Mouse (Mus musculus) inflammation-experienced regulatory T-cells, adult 6 months (primary cell): Measurements from ENCODE around the gene Sipa1l3. TPM values are rescaled to one million over a fixed set of nuclear protein-coding genes. Genes with fewer than 3 reads are reported as not detected.
A peak's percentile ranks its signal among the peaks of the same experiment; 100 is the strongest.

Experiments used
- ATAC-seq: one replicate; pipeline ENCODE4 v1.8.0; 2017
- polyA plus RNA-seq, 3 experiments: library from polyadenylated mRNA; unstranded; fragments of 100-300 nt; shearing (Covaris generic); gene quantifications; one replicate each; pipeline ENCODE4 v1.2.1; 2017

The Sipa1l3 gene
- polyA plus RNA-seq, 3 experiments from 2014 or later: 2.5 to 4.9 (median 4.1) TPM

GRCm38 (mm10) chr7:29301127-29301566 lies 217.3 kb downstream of the Sipa1l3 start:
- no peak for ATAC-seq

- peak; percentile 78 for ATAC-seq
Observed at GRCm38 (mm10) chr7:29296998-29297397, 221.4 kb downstream of the Sipa1l3 start.

GRCm38 (mm10) chr7:29295861-29296647 lies 222.4 kb downstream of the Sipa1l3 start:
- no peak for ATAC-seq

GRCm38 (mm10) chr7:29294111-29294761 lies 224.2 kb downstream of the Sipa1l3 start:
- ATAC-seq: no peak

DNA sequence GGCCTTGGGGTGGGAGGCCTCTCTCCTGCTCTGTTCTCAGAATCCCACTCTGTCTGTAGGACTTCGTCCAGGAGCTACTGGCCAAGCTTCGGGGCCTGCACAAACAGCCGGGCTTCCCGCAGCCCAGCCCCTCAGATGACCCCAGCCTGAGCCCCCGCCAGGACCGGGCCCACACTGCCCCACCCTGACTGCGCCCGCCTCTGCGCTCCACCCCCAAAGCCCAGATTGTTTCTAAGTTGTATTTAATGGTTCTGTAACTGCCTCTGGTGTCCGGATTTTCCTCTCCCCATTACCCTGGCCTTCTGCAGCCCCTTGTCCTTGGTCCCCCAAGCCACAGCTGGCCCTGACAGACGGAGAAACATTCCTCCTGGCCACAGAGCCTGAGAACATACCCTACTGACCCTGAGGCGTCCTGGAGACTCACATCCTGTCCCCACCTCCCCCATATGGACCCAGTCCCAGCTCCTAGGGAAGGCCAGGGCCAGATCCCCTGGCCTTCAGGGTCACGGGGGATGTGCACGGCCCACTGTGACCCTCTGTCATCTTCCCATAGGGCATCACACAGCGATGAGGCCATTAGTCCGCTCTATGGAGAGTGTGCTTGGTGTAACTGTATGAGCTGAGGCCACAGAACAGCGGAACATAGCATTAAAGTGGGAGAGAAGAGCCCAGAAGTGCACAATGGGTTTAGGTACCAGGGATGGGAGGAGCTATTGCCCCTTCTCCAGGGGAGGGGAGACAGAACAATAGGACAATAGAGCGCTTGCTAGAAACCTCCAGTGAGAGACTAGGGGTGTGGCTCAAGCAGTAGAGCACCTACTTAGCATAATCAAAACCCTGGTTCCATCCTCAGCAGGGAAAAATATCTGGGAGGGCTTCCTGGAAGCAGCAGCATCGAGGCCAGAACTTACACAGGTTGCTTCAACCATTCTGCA lies 225.0 kb downstream of the Sipa1l3 start:
- ATAC-seq: no peak

- ATAC-seq: no peak
Observed at GRCm38 (mm10) chr7:29292458-29293098, 225.9 kb downstream of the Sipa1l3 start.

DNA sequence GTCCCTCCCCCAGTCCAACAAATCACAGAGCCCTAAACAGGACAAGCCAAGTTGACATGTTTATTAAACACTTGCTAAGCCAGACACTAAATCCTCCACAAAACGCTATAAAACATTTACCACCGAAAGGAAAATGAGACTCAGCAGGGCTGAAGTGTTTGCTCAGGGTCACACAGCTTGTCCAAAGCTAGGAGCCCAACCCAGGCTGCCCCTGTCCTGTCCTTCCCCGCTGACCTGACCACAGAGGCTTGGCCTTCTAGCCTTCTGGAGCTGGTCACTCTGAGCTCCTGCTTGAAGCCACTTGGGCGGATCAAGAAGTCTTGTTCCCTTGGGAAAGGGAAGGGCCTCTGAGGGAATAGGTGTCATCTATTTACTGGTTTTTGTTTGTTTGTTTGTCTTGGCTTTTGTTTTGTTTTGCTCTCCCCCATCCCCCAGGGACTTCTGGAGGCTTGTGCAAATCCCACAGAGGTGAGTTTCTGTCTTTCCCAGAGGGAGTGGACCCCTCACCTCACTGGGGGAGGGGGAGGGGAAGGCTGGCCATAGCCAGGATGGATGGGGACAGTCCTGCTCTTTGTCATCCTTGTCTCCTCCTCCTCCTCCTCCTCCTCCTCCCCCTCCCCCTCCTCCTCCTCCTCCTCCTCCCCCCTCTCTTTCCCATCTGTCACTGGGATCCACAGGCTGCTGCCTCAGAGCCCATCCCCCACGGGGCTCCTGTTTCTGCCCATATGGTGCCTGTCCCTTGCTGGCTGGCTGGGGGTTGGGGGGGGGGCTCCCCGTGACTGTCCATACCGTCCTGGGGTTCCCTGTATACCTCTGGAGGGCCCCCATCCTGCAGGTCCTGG lies 226.6 kb downstream of the Sipa1l3 start:
- ATAC-seq: no peak

DNA sequence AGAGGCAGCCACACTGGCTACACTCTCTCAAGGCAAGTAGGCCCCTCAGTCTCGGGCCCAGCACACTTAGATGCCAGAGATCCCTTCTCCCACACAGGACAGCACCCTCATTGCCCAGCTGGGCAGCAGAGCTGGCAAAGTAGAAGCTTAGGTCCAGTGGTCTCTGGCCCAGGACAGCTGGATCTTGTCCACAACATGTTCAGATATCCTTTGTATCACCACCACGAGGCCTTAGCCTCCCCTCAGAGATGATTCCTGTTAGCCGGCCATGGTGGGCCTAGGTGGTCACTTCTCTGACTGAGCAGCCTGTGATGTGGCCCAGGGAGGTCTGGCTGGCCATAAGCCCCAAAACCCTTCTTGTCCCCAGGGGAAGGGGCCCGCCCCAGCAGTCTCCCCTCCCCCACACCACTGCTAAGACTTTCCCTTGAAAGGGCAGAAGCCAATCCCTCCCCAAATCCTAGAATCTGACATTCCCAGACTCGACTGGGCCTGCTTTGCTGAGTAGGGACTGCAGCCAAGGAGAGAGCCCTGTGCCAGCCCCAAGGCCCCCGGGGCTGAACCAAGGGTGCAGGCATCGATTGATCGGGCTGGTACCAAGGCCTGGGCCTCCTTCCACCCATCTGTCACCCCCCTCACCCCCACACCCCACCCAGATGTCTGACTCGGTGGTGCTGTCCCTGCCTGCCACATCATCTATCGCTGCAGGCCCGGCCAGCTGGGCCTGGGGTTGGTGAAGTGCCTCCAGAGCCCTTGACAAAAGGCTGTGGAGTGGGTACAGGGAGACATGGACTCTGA lies 227.6 kb downstream of the Sipa1l3 start:
- ATAC-seq: no peak

DNA sequence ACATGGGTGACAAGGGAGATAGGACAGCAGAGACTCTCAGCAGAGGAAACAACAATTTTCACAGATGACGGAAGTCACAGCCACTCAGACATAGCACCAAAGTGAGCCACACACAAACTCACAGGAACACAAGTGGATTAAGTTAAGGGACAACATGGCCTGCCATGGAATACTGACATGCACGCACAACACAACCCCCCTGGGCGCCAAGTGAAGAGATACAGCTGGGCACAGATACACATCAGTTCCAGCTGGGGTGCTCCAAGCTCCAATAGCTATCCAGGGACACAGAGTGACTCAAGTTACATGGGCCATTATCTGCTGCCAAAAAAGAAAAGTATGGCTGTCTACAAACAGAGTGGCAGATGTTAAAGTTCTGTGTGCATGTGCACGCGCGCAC lies 228.6 kb downstream of the Sipa1l3 start:
- ATAC-seq: no peak

GRCm38 (mm10) chr7:29288942-29289638 lies 229.4 kb downstream of the Sipa1l3 start, which contains the start of gene Ppp1r14a:
TSS of gene Ppp1r14a (plus strand) at chr7:29289308.
- ATAC-seq: no peak

- ATAC-seq: no peak
Observed at GRCm38 (mm10) chr7:29288079-29288478, 230.4 kb downstream of the Sipa1l3 start.

GRCm38 (mm10) chr7:29287481-29287880 lies 231.0 kb downstream of the Sipa1l3 start:
- ATAC-seq: no peak

DNA sequence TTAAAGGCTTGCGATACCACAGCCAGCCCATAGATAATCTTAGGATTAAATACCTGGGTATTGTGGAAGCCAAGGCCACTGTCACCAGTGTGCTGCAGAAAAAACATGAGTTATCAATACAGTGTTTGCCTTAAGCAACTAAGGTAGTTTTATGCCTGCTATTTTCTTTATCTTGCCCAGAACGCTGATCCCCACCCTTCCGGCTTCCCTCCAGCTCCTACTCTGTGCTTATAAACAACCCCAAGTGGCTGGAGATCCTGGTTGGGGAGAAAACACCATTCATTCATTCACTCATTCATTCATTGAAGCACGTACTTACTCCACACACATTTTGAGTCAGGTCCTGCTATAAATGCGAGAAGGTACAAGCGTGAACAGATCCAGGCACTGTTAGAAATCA lies 233.9 kb downstream of the Sipa1l3 start:
- no peak for ATAC-seq

DNA sequence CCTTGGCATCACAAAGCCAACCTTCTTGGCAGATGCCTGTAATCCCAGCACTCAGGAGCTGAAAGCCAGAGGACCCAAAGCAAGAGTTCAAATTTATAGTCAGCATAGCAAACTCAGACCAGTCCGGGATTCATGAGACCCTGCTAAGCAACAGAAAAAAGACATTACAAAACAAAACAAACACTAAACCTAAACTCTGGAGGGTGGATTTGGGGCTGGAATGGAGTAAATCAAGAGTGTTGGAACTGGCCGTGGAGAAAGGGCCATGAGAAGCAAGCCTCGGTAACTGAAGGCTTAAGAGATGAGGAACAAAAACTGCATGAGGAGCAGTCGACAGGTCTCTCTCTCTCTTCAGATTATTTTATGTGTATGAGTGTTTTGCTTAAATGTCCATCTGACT lies 234.6 kb downstream of the Sipa1l3 start:
- no peak for ATAC-seq

GRCm38 (mm10) chr7:29282074-29282554 lies 236.3 kb downstream of the Sipa1l3 start:
- no peak for ATAC-seq

DNA sequence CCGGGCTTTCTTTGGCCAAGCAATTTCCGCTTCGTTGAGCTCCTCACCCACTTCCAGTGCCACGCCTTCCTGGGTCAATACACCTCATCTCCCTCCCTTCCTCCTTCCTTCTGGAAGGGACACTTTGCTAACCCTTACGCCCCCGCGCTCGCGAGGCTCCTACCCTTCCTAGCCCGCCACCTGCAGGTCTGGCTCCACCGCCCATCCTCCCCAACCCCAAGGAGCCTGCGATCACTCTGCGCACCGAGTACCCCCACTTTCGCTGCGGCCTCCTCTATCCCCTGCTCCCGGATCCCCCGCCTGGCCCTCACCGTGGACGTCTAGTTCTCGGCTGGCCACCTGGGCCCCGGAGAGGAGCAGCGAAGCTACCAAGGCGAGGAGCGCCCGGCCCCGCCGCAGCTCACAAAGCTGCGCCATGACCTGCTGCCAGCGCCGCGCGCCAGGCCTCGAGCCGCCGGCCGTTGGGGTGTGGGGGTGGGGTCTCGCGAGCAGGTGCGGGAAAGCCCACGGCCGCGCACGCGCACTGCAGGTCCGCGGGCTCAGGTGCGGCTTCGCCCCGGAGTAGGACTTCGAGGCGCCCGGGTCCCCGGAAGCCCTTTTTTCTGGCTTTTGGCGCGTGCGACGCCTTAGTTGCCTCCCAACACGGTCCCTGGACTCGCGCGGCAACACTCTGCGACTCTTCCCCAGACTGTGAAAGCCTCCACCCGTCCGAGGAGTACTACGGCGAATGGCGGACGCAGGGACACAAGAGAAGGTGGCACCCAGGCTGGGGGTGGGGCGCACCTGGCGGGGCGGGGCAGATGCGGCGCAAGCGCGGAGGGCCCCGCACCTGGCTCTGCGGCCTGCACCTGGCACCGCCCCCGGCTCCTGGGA lies 237.0 kb downstream of the Sipa1l3 start, which contains the start of gene Spint2:
Gene Spint2, minus strand, starts transcription at position 712 of the 873 bp plus-strand sequence.
- ATAC-seq: peak; percentile 67

- ATAC-seq: no peak
Observed at GRCm38 (mm10) chr7:29280801-29281200, 237.6 kb downstream of the Sipa1l3 start.

- ATAC-seq: no peak
Observed at GRCm38 (mm10) chr7:29279924-29280323, 238.5 kb downstream of the Sipa1l3 start.

- no peak for ATAC-seq
Observed at GRCm38 (mm10) chr7:29279261-29279660, 239.2 kb downstream of the Sipa1l3 start.
